Mouse (Mus musculus) urinary bladder, postnatal 14 days (tissue): ENCODE results near the gene Itgav.

Experiments
- DNase-seq: peaks from one replicate; pipeline ENCODE4 v3.0.0; 2021; ENCODE audit warnings: low spot score

The Itgav gene

GRCm38 (mm10) chr2:83748581-83749118 is 24.5 kb downstream of the Itgav start:
- DNase-seq, result no peak

- DNase-seq, result no peak
Measured at GRCm38 (mm10) chr2:83753008-83753407, 28.8 kb downstream of the Itgav start.

GRCm38 (mm10) chr2:83754306-83754837 is 30.2 kb downstream of the Itgav start:
- DNase-seq, result no peak

GRCm38 (mm10) chr2:83758606-83759215 is 34.5 kb downstream of the Itgav start:
- no peak for DNase-seq

GRCm38 (mm10) chr2:83759216-83759648 is 35.0 kb downstream of the Itgav start:
- DNase-seq, result no peak

GRCm38 (mm10) chr2:83759667-83760066 is 35.5 kb downstream of the Itgav start:
- DNase-seq, result no peak

GRCm38 (mm10) chr2:83760112-83760511 is 35.9 kb downstream of the Itgav start:
- no peak for DNase-seq

- DNase-seq, result no peak
Measured at GRCm38 (mm10) chr2:83761506-83761905, 37.3 kb downstream of the Itgav start.

GRCm38 (mm10) chr2:83762106-83762855 is 38.1 kb downstream of the Itgav start:
- DNase-seq, result no peak

- no peak for DNase-seq
Measured at GRCm38 (mm10) chr2:83766058-83766457, 41.9 kb downstream of the Itgav start.

- no peak for DNase-seq
Measured at GRCm38 (mm10) chr2:83766878-83767277, 42.7 kb downstream of the Itgav start.

GRCm38 (mm10) chr2:83768311-83769047 is 44.3 kb downstream of the Itgav start:
- DNase-seq, result no peak

GRCm38 (mm10) chr2:83771155-83771812 is 47.1 kb downstream of the Itgav start:
- DNase-seq, result peak; percentile 60

GRCm38 (mm10) chr2:83791330-83792073 is 67.3 kb downstream of the Itgav start:
- no peak for DNase-seq

- DNase-seq, result no peak
Measured at GRCm38 (mm10) chr2:83792102-83792501, 67.9 kb downstream of the Itgav start.

GRCm38 (mm10) chr2:83795766-83796165 is 71.6 kb downstream of the Itgav start:
- no peak for DNase-seq

- DNase-seq, result no peak
Measured at GRCm38 (mm10) chr2:83797902-83798497, 73.8 kb downstream of the Itgav start.

- peak; percentile 69 for DNase-seq
Measured at GRCm38 (mm10) chr2:83812483-83813272, 88.5 kb downstream of the Itgav start, which contains the start of gene Fam171b. Fam171b (plus strand) TSS chr2:83812636.

GRCm38 (mm10) chr2:83813273-83813892 is 89.2 kb downstream of the Itgav start:
- no peak for DNase-seq
